Mouse (Mus musculus) gastrocnemius, postnatal 14 days (tissue): Measurements from ENCODE around the gene Diaph2. TPM values are rescaled to one million over a fixed set of nuclear protein-coding genes. Genes with fewer than 3 reads are reported as not detected.

ENCODE experiments used
- DNase-seq: peaks from one replicate; pipeline ENCODE4 v3.0.0; 2021; ENCODE audit warnings: mixed read lengths
- intact Hi-C: fragments of 180-260 bp; cut with DNase I; formaldehyde crosslinking; loops from one replicate; pipeline ENCODE4 v1.15.1; 2025; ENCODE audit warnings: low total_unique reads
- total RNA-seq, 2 experiments: library from RNA; stranded (reverse); gene quantifications; 2 replicates each; pipeline ENCODE4 v1.2.3; 2021

Diaph2 gene
- total RNA-seq, 2 experiments from 2014 or later, result 5.1 to 5.3 TPM

DNA sequence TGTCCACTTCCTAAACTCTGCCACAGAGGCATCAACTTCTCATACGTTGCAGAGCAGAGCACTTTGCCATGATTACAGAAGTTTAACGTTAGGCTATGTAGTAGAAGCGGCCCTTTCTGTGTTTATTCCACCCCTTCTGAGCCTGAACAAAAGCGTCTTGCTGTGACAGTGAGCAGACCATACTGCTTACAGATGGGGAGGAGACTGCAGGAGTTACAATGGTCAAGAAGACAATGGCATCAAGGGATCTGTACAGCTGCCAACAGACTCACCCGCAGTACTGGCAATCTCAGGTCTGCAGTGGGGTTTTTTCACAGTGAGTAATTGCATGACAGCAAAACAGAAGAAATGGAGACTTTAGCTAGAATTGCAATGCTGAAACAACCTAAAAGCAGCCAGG is 756.1 kb downstream of the Diaph2 start:
- intact Hi-C loops, result no loop called here

More for the DNA sequence above, 756.1 kb downstream of the Diaph2 start:
- no peak for DNase-seq
